Mouse (Mus musculus): ENCODE measurements at regions not wholly inside any gene's neighbourhood (a gene's known extent, or its start where the extent isn't known, plus 50 kb on each side); places are given as distances from the start of the nearest gene placed in this dataset.

DNA sequence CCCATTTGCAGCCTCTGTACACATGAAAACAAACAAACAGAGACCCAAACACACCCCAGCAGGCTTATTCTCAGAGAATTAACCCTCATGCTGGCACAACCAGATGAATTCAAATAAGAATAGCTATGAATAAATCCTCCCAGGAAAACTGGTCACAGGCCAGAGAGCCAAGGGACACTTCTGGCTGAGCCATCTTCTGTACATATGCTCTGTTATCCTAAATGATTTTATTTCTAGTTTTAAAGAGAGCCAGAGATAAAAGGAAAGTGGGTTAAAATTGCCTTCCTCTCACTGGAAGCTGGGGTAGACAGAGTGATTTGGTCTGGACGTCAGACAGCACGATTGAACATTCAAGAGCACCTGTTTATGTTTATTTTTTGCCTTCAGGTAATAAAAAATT lies 190.4 kb downstream of the Satb1 start:
- Histone ChIP-seq H3K4me3 (ENCODE audit: low read depth, low read length) (no peak overlapping the region), H3K36me3 (ENCODE audit: control insufficient read depth, insufficient read depth, low read length) (no peaks in the 10 kb centered on the region), H3K9ac (ENCODE audit: low read length) (no peak overlapping the region), H3K4me1 (ENCODE audit: control insufficient read depth, insufficient read depth, low read length) (no peaks in the 10 kb centered on the region), H3K9me3 (ENCODE audit: control insufficient read depth, low read length) (no peaks in the 10 kb centered on the region), H3K27ac (replicated peaks; ENCODE audit: low read depth, low read length) (no peak overlapping the region), H3K27me3 (ENCODE audit: control insufficient read depth, insufficient read depth, low read length) (no peaks in the 10 kb centered on the region), H3K4me2 (ENCODE audit: low read depth, severe bottlenecking) (no peak overlapping the region)
- WGBS, result 48% methylated on average over 2 of the region's 2 CpGs
- no peak for ATAC-seq (ENCODE audit: insufficient number of reproducible peaks, low FRiP score, low TSS enrichment, low read depth)
- no peak for DNase-seq (ENCODE audit: low spot score)

DNA sequence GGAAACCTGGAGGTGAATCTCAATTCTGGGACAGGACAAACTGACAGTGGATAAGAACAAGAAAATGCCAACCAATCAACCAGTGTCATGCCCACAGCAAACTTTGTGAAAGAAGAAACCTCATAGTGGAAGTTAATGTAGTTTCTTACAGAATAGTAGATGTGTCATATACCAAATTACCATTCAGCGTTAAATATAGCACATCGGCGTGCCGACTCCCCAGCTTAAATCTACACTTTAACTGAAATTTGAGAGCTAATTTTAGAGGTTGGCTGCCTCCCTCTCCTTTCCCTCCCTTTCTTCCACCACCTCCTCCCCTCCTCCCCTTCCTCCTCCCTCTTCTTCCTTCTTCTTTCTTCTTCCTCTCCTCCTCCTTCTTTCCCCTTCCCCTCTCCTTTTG lies 197.2 kb downstream of the Satb1 start:
- 94% methylated on average over 4 of the region's 4 CpGs for WGBS
- Histone ChIP-seq H3K4me2 (ENCODE audit: low read depth, severe bottlenecking) (no peak overlapping the region), H3K36me3 (ENCODE audit: control insufficient read depth, insufficient read depth, low read length) (no peaks in the 10 kb centered on the region), H3K27ac (replicated peaks; ENCODE audit: low read depth, low read length) (no peak overlapping the region), H3K9ac (ENCODE audit: low read length) (no peak overlapping the region), H3K9me3 (ENCODE audit: control insufficient read depth, low read length) (no peaks in the 10 kb centered on the region), H3K27me3 (ENCODE audit: control insufficient read depth, insufficient read depth, low read length) (no peaks in the 10 kb centered on the region), H3K4me1 (ENCODE audit: control insufficient read depth, insufficient read depth, low read length) (no peaks in the 10 kb centered on the region), H3K4me3 (ENCODE audit: low read depth, low read length) (no peak overlapping the region)
- DNase-seq (ENCODE audit: low spot score) (no peak), ATAC-seq (ENCODE audit: insufficient number of reproducible peaks, low FRiP score, low TSS enrichment, low read depth) (no peak)

DNA sequence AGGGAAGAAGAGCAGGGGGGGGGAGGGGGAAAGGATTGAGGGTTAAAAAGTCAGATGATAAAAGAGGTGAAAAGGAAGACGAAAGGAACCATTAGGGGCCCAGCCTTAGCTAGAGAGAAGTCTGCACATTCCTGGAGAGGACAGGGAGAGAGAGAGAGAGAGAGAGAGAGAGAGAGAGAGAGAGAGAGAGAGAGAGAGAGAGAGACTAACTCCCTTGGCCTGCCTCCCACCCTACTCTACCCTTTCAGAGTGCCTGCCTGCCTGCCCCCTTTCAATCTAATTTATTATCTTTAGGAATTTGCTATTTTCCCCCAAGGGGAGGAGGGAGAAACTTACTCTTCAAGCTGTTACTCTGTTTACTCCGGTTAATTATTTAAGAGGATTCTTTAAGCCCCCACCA lies 201.5 kb downstream of the Satb1 start:
- no peaks in the 10 kb centered on the region for H3K4me1 ChIP-seq (ENCODE audit: control insufficient read depth, insufficient read depth, low read length)
- H3K4me2 ChIP-seq (ENCODE audit: low read depth, severe bottlenecking), result no peak overlapping the region
- no peak overlapping the region for H3K4me3 ChIP-seq (ENCODE audit: low read depth, low read length)
- DNase-seq (ENCODE audit: low spot score), result peak; percentile 18
- no peaks in the 10 kb centered on the region for H3K9me3 ChIP-seq (ENCODE audit: control insufficient read depth, low read length)
- H3K36me3 ChIP-seq (ENCODE audit: control insufficient read depth, insufficient read depth, low read length), result no peaks in the 10 kb centered on the region
- no peak overlapping the region for H3K9ac ChIP-seq (ENCODE audit: low read length)
- ATAC-seq (ENCODE audit: insufficient number of reproducible peaks, low FRiP score, low TSS enrichment, low read depth), result no peak
- no peaks in the 10 kb centered on the region for H3K27me3 ChIP-seq (ENCODE audit: control insufficient read depth, insufficient read depth, low read length)
- WGBS, result 47% methylated on average over 2 of the region's 2 CpGs
- no peak overlapping the region for H3K27ac ChIP-seq (replicated peaks; ENCODE audit: low read depth, low read length)

DNA sequence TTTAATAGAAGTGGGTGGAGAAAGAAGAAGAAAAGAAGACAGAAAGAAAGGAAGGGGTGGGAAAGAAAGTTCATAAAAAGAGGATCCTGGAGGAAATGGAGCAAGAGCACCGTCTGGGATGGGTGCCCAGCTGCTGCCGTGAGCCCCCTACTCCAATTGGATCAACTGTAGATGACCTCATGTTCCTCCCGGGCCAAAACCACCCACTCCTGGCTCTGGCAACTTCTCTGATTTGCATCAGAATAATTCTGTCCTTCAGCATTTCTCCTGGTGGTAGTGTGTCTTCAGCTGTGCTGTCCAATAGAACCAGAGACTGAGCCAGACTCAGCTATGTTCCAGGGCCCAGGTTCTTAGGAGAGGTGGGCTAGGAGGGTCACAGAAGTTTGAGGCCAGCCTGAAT lies 212.6 kb downstream of the Satb1 start:
- Histone ChIP-seq H3K27ac (replicated peaks; ENCODE audit: low read depth, low read length) (no peak overlapping the region), H3K9me3 (ENCODE audit: control insufficient read depth, low read length) (no peaks in the 10 kb centered on the region), H3K4me1 (ENCODE audit: control insufficient read depth, insufficient read depth, low read length) (no peaks in the 10 kb centered on the region), H3K4me2 (ENCODE audit: low read depth, severe bottlenecking) (no peak overlapping the region), H3K36me3 (ENCODE audit: control insufficient read depth, insufficient read depth, low read length) (no peaks in the 10 kb centered on the region), H3K27me3 (ENCODE audit: control insufficient read depth, insufficient read depth, low read length) (no peaks in the 10 kb centered on the region), H3K4me3 (ENCODE audit: low read depth, low read length) (no peak overlapping the region), H3K9ac (ENCODE audit: low read length) (no peak overlapping the region)
- 72% methylated on average over 3 of the region's 3 CpGs for WGBS
- DNase-seq (ENCODE audit: low spot score) (no peak), ATAC-seq (ENCODE audit: insufficient number of reproducible peaks, low FRiP score, low TSS enrichment, low read depth) (no peak)

DNA sequence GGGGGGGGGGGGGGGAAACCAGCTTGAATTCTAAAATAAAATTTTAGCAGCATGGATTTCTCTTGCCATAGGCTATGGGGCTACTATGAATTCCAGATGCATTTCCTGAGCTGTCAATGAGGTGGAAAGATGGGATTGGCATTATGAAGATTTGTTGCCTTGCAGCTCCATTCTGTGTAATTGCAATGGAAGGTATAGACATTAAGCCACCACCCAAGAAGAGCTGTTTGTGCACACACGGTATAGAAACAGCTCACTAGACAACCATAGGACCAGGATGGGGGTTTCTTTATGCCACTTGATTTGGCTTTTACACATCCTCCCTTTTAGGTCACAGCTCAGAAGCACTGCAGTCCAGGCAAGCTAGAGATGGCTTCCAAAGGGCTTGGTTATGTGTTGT lies 247.8 kb downstream of the Satb1 start:
- ATAC-seq (ENCODE audit: insufficient number of reproducible peaks, low FRiP score, low TSS enrichment, low read depth) (no peak), DNase-seq (ENCODE audit: low spot score) (no peak)
- no peaks in the 10 kb centered on the region for H3K9me3 ChIP-seq (ENCODE audit: control insufficient read depth, low read length)
- no peaks in the 10 kb centered on the region for H3K4me1 ChIP-seq (ENCODE audit: control insufficient read depth, insufficient read depth, low read length)
- no peak overlapping the region for H3K9ac ChIP-seq (ENCODE audit: low read length)
- H3K27me3 ChIP-seq (ENCODE audit: control insufficient read depth, insufficient read depth, low read length), result no peaks in the 10 kb centered on the region
- H3K36me3 ChIP-seq (ENCODE audit: control insufficient read depth, insufficient read depth, low read length), result no peaks in the 10 kb centered on the region
- H3K4me3 ChIP-seq (ENCODE audit: low read depth, low read length), result no peak overlapping the region
- 48% methylated on average over 1 of the region's 1 CpGs for WGBS
- no peak overlapping the region for H3K27ac ChIP-seq (replicated peaks; ENCODE audit: low read depth, low read length)
- H3K4me2 ChIP-seq (ENCODE audit: low read depth, severe bottlenecking), result no peak overlapping the region

DNA sequence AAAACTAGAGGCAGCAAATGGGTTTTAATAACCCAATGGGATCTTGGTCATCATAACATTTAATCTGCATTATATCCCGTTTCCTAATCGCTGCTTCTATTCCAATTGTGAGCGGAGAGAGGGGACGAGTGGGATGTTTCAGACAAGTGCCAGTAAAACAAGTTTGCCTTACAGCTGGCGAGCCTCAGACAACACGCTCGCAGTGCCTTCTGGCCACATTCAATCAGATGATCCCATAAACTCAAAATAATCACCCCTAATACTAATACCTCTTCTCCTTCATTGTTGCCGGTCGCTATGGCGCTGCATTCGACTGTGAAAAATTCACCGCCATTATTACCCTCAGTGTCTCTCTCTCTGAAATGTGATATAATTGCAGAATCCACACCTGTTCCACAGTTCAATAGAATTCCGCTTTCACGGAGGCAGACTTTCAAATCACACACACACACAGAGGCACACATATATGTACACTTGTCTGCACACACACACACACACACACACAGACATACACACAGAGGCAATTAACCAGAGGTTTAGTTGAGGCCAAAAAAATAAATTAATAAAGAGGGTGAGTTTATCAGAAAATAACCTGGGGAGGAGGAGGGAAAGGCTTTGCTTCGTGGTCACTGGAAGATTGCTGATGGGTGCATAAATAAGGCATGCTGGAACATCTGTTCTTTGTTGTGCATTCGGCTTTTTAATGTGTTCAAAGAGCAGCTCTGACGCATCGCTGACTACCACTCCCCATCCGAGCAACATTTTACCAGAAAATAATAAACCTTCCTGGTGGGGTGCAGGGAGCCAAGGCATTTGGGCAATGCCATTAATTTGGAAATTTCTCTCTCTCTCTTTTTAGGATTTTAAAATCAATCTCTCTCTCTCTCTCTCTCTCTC lies 248.9 kb downstream of the Satb1 start:
- Histone ChIP-seq H3K4me2 (ENCODE audit: low read depth, severe bottlenecking) (no peak overlapping the region), H3K4me3 (ENCODE audit: low read depth, low read length) (no peak overlapping the region), H3K27ac (replicated peaks; ENCODE audit: low read depth, low read length) (no peak overlapping the region), H3K36me3 (ENCODE audit: control insufficient read depth, insufficient read depth, low read length) (no peaks in the 10 kb centered on the region), H3K4me1 (ENCODE audit: control insufficient read depth, insufficient read depth, low read length) (no peaks in the 10 kb centered on the region), H3K27me3 (ENCODE audit: control insufficient read depth, insufficient read depth, low read length) (no peaks in the 10 kb centered on the region), H3K9me3 (ENCODE audit: control insufficient read depth, low read length) (no peaks in the 10 kb centered on the region), H3K9ac (ENCODE audit: low read length) (no peak overlapping the region)
- DNase-seq (ENCODE audit: low spot score) (no peak), ATAC-seq (ENCODE audit: insufficient number of reproducible peaks, low FRiP score, low TSS enrichment, low read depth) (no peak)
- WGBS, result 66% methylated on average over 19 of the region's 19 CpGs

DNA sequence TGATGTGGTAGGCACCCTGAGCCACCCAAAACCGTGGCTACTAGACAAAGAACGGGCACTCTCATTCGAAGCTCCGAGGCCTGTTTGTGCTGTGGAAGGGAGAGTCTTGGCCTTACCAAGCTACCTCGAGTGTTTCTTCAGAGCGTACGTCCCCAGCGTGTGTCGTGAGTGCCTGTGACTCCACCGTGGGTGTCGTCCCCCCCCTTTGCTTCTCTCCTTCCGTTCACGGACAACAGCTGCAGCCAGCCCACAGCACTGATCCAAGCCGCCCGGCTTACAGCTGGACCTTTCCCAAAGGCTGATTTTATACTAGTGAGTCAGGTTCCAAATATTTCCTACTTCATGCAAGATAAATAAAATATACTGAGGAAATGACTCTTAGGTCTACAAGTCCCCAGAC lies 249.8 kb downstream of the Satb1 start:
- Histone ChIP-seq H3K27ac (replicated peaks; ENCODE audit: low read depth, low read length) (no peak overlapping the region), H3K9me3 (ENCODE audit: control insufficient read depth, low read length) (no peaks in the 10 kb centered on the region), H3K9ac (ENCODE audit: low read length) (no peak overlapping the region), H3K4me2 (ENCODE audit: low read depth, severe bottlenecking) (no peak overlapping the region), H3K4me3 (ENCODE audit: low read depth, low read length) (no peak overlapping the region), H3K27me3 (ENCODE audit: control insufficient read depth, insufficient read depth, low read length) (no peaks in the 10 kb centered on the region), H3K36me3 (ENCODE audit: control insufficient read depth, insufficient read depth, low read length) (no peaks in the 10 kb centered on the region), H3K4me1 (ENCODE audit: control insufficient read depth, insufficient read depth, low read length) (no peaks in the 10 kb centered on the region)
- 86% methylated on average over 15 of the region's 15 CpGs for WGBS
- ATAC-seq (ENCODE audit: insufficient number of reproducible peaks, low FRiP score, low TSS enrichment, low read depth) (no peak), DNase-seq (ENCODE audit: low spot score) (no peak)

DNA sequence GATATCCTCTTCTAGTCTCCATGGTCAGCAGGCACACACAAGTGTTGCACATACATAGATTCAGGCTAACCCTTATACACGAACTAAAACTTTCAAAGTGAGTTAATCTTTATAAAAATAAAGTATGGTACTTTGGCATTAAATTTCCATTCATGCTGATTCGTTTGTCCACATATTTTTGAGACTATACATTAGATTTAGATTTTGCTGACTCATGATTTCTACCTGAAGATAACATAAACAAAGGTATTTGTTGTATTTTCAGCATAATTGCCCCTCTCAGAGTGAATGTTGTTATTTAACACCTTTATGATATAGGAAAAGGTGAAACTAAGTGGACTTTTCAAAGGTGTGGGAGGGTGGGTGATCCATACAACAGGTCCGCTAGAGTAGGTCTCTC lies 277.2 kb downstream of the Satb1 start:
- no peak for DNase-seq (ENCODE audit: low spot score)
- H3K36me3 ChIP-seq (ENCODE audit: control insufficient read depth, insufficient read depth, low read length), result no peaks in the 10 kb centered on the region
- 84% methylated on average over 3 of the region's 3 CpGs for WGBS
- H3K4me2 ChIP-seq (ENCODE audit: low read depth, severe bottlenecking), result no peak overlapping the region
- no peaks in the 10 kb centered on the region for H3K4me1 ChIP-seq (ENCODE audit: control insufficient read depth, insufficient read depth, low read length)
- no peaks in the 10 kb centered on the region for H3K9me3 ChIP-seq (ENCODE audit: control insufficient read depth, low read length)
- no peak for ATAC-seq (ENCODE audit: insufficient number of reproducible peaks, low FRiP score, low TSS enrichment, low read depth)
- no peak overlapping the region for H3K4me3 ChIP-seq (ENCODE audit: low read depth, low read length)
- no peak overlapping the region for H3K27ac ChIP-seq (replicated peaks; ENCODE audit: low read depth, low read length)
- no peaks in the 10 kb centered on the region for H3K27me3 ChIP-seq (ENCODE audit: control insufficient read depth, insufficient read depth, low read length)
- no peak overlapping the region for H3K9ac ChIP-seq (ENCODE audit: low read length)

DNA sequence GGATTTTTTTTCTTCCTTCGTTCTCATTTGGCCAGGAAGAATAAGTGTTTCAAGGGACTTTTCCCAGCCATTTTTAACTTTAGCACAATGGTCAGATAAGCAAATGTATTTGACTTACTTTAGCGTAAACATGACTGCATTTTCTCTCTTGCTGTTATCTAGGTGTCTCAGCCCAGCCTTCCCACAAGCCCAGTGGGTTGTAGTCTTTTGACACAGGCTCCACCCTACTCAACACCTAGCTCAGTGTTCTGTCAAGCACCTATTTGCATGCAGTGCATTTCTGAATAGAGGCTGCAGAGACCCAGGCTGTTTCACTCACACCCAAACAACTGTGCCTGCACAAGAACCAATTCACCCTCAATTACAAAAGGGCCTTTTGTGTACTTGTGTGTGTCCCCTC lies 278.6 kb downstream of the Satb1 start:
- ATAC-seq (ENCODE audit: insufficient number of reproducible peaks, low FRiP score, low TSS enrichment, low read depth) (no peak), DNase-seq (ENCODE audit: low spot score) (no peak)
- H3K36me3 ChIP-seq (ENCODE audit: control insufficient read depth, insufficient read depth, low read length), result no peaks in the 10 kb centered on the region
- H3K27ac ChIP-seq (replicated peaks; ENCODE audit: low read depth, low read length), result no peak overlapping the region
- H3K9me3 ChIP-seq (ENCODE audit: control insufficient read depth, low read length), result no peaks in the 10 kb centered on the region
- no peak overlapping the region for H3K4me3 ChIP-seq (ENCODE audit: low read depth, low read length)
- 81% methylated on average over 2 of the region's 2 CpGs for WGBS
- no peaks in the 10 kb centered on the region for H3K27me3 ChIP-seq (ENCODE audit: control insufficient read depth, insufficient read depth, low read length)
- no peaks in the 10 kb centered on the region for H3K4me1 ChIP-seq (ENCODE audit: control insufficient read depth, insufficient read depth, low read length)
- no peak overlapping the region for H3K4me2 ChIP-seq (ENCODE audit: low read depth, severe bottlenecking)
- H3K9ac ChIP-seq (ENCODE audit: low read length), result no peak overlapping the region
